Mouse (Mus musculus): ENCODE measurements around the gene Alx3. TPM values are rescaled to one million over a fixed set of nuclear protein-coding genes. Genes with fewer than 3 reads are reported as not detected.

The Alx3 gene
- total RNA-seq (2021) = 1 to 10 TPM; 2.0 to 2.5 TPM
- long read RNA-seq, experiment 1, partial matches to known transcripts = 0 of 2 reads
- long read RNA-seq, experiment 1, other reads (novel, unspliced or antisense) = 0 of 2 reads
- long read RNA-seq, experiment 2, partial matches to known transcripts = 0 of 1 reads
- long read RNA-seq, experiment 2, other reads (novel, unspliced or antisense) = 0 of 1 reads

GRCm38 (mm10) chr3:107594662-107595263, at the start of gene Alx3:
TSS of gene Alx3 (plus strand) at chr3:107595031.
- no peak for DNase-seq (ENCODE audit: low spot score in 2 of 2)

- DNase-seq (ENCODE audit: low spot score in 2 of 2) = no peak
These were observed 49.6 kb upstream of the Alx3 start for GRCm38 (mm10) chr3:107545278-107545677.

GRCm38 (mm10) chr3:107545716-107546412, 49.0 kb upstream of the Alx3 start:
- no peak for DNase-seq (ENCODE audit: low spot score in 2 of 2)

- no peak for DNase-seq (ENCODE audit: low spot score in 2 of 2)
These were observed 47.9 kb upstream of the Alx3 start for GRCm38 (mm10) chr3:107546956-107547355.

GRCm38 (mm10) chr3:107550409-107551049, 44.3 kb upstream of the Alx3 start:
- DNase-seq (ENCODE audit: low spot score in 2 of 2) = peak; percentile 82 to 88

GRCm38 (mm10) chr3:107554842-107555241, 40.0 kb upstream of the Alx3 start, which contains the start of gene Ubl4b:
TSS of gene Ubl4b (minus strand) at chr3:107555073.
- no peak for DNase-seq (ENCODE audit: low spot score in 2 of 2)

GRCm38 (mm10) chr3:107558740-107559139, 36.1 kb upstream of the Alx3 start:
- no peak for DNase-seq (ENCODE audit: low spot score in 2 of 2)

GRCm38 (mm10) chr3:107559183-107559582, 35.6 kb upstream of the Alx3 start:
- peak; percentile 48 to 57 for DNase-seq (ENCODE audit: low spot score in 2 of 2)

GRCm38 (mm10) chr3:107562104-107562503, 32.7 kb upstream of the Alx3 start:
- no peak for DNase-seq (ENCODE audit: low spot score in 2 of 2)

GRCm38 (mm10) chr3:107562591-107562990, 32.2 kb upstream of the Alx3 start:
- DNase-seq (ENCODE audit: low spot score in 2 of 2) = no peak

GRCm38 (mm10) chr3:107563880-107564279, 31.0 kb upstream of the Alx3 start:
- DNase-seq (ENCODE audit: low spot score in 2 of 2) = no peak

- no peak for DNase-seq (ENCODE audit: low spot score in 2 of 2)
These were observed 29.5 kb upstream of the Alx3 start for GRCm38 (mm10) chr3:107565331-107565730.

GRCm38 (mm10) chr3:107567766-107568165, 27.1 kb upstream of the Alx3 start:
- DNase-seq (ENCODE audit: low spot score in 2 of 2) = no peak

GRCm38 (mm10) chr3:107568721-107569120, 26.1 kb upstream of the Alx3 start:
- no peak for DNase-seq (ENCODE audit: low spot score in 2 of 2)

- no peak for DNase-seq (ENCODE audit: low spot score in 2 of 2)
These were observed 23.6 kb upstream of the Alx3 start for GRCm38 (mm10) chr3:107571205-107571604.

- no peak for DNase-seq (ENCODE audit: low spot score in 2 of 2)
These were observed 18.0 kb upstream of the Alx3 start for GRCm38 (mm10) chr3:107576807-107577206.

GRCm38 (mm10) chr3:107577810-107578390, 16.9 kb upstream of the Alx3 start:
- no peak for DNase-seq (ENCODE audit: low spot score in 2 of 2)

GRCm38 (mm10) chr3:107579466-107579865, 15.4 kb upstream of the Alx3 start:
- DNase-seq (ENCODE audit: low spot score in 2 of 2) = peak; percentile 72 to 86

GRCm38 (mm10) chr3:107581103-107582010, 13.5 kb upstream of the Alx3 start:
- no peak for DNase-seq (ENCODE audit: low spot score in 2 of 2)

- DNase-seq (ENCODE audit: low spot score in 2 of 2) = no peak
These were observed 12.5 kb upstream of the Alx3 start for GRCm38 (mm10) chr3:107582130-107582874.

All from left cerebral cortex, adult 18-20 months (tissue).